Mouse (Mus musculus): ENCODE data around the gene Gm11733.

Gm11733 gene

GRCm38 (mm10) chr11:117535491-117536304 lies 51.5 kb downstream of the Gm11733 start:
- no peak for DNase-seq (ENCODE audit: low spot score in 2 of 2)

DNA sequence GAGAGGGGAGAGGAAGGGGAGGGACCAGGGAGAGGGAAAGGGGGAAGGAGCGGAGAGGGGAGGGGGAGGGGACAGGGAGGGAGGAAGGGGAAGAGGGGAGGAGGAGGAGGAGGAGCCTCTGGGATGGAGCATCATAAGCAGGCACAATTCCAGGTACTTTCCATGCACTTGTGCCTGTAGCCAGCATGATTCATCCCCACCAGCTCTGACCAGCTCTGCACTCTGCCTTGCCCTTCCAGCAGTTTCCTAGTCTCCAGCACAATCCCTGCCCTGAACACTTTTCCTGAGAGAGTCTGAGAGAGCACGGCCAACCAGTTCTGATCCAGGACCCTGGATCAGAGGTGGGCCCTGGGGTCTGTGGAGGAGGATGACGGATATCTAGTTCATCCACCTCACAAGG lies 52.4 kb downstream of the Gm11733 start:
- DNase-seq (ENCODE audit: low spot score in 2 of 2) = no peak

Measured in thymus, postnatal 10 days (tissue).